Mouse (Mus musculus) regulatory T cell (primary cell): ENCODE measurements around the gene Sacm1l.

Source experiments
- in situ Hi-C: fragments of 300-600 bp; cut with MboI, MseI; formaldehyde crosslinking; loops from one replicate; pipeline ENCODE4 v1.15.1; 2025; ENCODE audit warnings: high pct_unique_total_duplicates

Gene Sacm1l

GRCm38 (mm10) chr9:123554599-123554998 lies 25.0 kb downstream of the Sacm1l start:
- in situ Hi-C loops = no loop called here

- in situ Hi-C loops = no loop called here
Observed at GRCm38 (mm10) chr9:123577360-123578192, 48.0 kb downstream of the Sacm1l start.

GRCm38 (mm10) chr9:123589240-123589910 lies 59.8 kb downstream of the Sacm1l start:
- in situ Hi-C loops = no loop called here

GRCm38 (mm10) chr9:123595194-123595593 lies 65.6 kb downstream of the Sacm1l start:
- in situ Hi-C loops = loop anchor here (5.0 kb wide), 1 partner anchor 42 kb away; no protein-coding TSS in a partner anchor

- in situ Hi-C loops = loop anchor here (5.0 kb wide), 1 partner anchor 40 kb away; no protein-coding TSS in a partner anchor
Observed at GRCm38 (mm10) chr9:123596910-123597309, 67.4 kb downstream of the Sacm1l start.

- in situ Hi-C loops = loop anchor here (5.0 kb wide), 1 partner anchor 40 kb away; no protein-coding TSS in a partner anchor
Observed at GRCm38 (mm10) chr9:123597376-123597775, 67.8 kb downstream of the Sacm1l start.

- in situ Hi-C loops = no loop called here
Observed at GRCm38 (mm10) chr9:123601529-123601928, 72.0 kb downstream of the Sacm1l start.

GRCm38 (mm10) chr9:123620311-123621098 lies 90.9 kb downstream of the Sacm1l start:
- in situ Hi-C loops = no loop called here

GRCm38 (mm10) chr9:123624741-123625140 lies 95.2 kb downstream of the Sacm1l start:
- in situ Hi-C loops = no loop called here

GRCm38 (mm10) chr9:123625821-123626220 lies 96.3 kb downstream of the Sacm1l start:
- in situ Hi-C loops = no loop called here

GRCm38 (mm10) chr9:123631666-123632065 lies 102.1 kb downstream of the Sacm1l start:
- in situ Hi-C loops = no loop called here

- in situ Hi-C loops = no loop called here
Observed at GRCm38 (mm10) chr9:123632281-123632680, 102.7 kb downstream of the Sacm1l start, which contains the start of gene Slc6a20b. Slc6a20b (minus strand) TSS chr9:123632565.

GRCm38 (mm10) chr9:123632993-123633392 lies 103.4 kb downstream of the Sacm1l start:
- in situ Hi-C loops = no loop called here

- in situ Hi-C loops = loop anchor here (5.0 kb wide), 1 partner anchor 39 kb away; no protein-coding TSS in a partner anchor
Observed at GRCm38 (mm10) chr9:123636771-123637170, 107.2 kb downstream of the Sacm1l start.

GRCm38 (mm10) chr9:123638231-123638630 lies 108.7 kb downstream of the Sacm1l start:
- in situ Hi-C loops = loop anchor here (5.0 kb wide), 1 partner anchor 41 kb away; no protein-coding TSS in a partner anchor

GRCm38 (mm10) chr9:123638668-123639089 lies 109.1 kb downstream of the Sacm1l start:
- in situ Hi-C loops = loop anchor here (5.0 kb wide), 1 partner anchor 41 kb away; no protein-coding TSS in a partner anchor

GRCm38 (mm10) chr9:123640106-123640505 lies 110.5 kb downstream of the Sacm1l start:
- in situ Hi-C loops = no loop called here
